Mouse (Mus musculus) layer of hippocampus, adult 11-12 months (tissue): ENCODE measurements at regions not wholly inside any gene's neighbourhood (a gene's known extent, or its start where the extent isn't known, plus 50 kb on each side); places are given as distances from the start of the nearest gene placed in this dataset.
"Not testable (repeated sequence)": the region's sequence is repeated elsewhere in the genome, so short reads cannot be mapped to it uniquely, and the experiment has no call there.

Experiments
- DNase-seq: peaks from one replicate; pipeline ENCODE4 v3.0.0; 2022; ENCODE audit warnings: low spot score

DNA sequence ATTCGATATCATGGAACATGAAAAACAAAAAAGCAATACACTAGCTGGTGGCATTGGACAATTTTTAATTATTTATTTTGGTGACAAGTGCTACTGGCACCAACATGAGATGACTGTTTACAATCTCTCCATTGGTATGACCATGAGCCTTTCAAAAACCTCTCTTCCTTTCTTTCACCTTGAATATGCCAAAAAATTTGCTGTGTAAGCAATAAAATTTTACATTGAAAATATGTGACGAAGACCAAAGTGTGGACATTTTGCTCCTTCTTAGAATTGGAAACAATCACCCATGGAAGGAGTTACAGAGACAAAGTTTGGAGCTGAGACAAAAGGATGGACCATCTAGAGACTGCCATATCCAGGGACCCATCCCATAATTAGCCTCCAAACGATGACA, 83.4 kb upstream of the Gm49339 start:
- not testable (repeated sequence) for DNase-seq

DNA sequence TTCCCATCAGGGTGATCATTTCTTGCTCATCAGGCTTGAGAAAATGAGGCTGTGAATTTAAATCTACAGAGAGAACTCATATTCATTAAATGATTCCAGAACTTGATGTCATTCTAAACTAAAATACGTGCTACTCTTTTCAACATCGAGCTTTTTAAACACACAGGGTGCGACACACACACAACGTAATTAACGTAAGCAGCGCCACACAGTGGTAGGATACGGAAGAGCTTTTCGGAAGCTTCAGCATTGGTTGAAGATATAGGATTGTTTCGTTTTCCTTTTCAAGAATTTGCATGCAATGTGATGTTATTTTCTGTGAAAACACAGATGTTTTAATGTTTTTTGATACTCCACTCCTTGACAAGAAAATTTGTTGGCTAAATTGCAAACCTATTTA, 75.3 kb upstream of the Gm49339 start:
- peak; percentile 69 for DNase-seq

DNA sequence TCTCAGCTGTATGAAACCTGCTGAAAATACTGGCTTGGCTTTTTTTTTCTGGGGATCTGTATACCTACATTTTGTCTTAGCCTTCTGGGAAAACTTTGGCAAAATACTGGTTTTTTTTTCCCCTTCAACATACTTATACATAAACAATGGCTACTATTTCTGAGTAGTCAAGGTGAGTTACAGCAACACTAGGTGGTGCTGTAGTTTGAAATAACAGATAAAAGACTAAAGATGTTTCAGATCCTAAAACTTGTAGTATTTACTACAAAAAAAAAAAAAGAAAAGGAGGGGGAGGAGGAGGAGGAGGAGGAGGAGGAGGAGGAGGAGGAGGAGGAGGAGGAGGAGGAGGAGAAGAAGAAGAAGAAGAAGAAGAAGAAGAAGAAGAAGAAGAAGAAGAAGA, 67.6 kb upstream of the Gm49339 start:
- DNase-seq, result no peak

DNA sequence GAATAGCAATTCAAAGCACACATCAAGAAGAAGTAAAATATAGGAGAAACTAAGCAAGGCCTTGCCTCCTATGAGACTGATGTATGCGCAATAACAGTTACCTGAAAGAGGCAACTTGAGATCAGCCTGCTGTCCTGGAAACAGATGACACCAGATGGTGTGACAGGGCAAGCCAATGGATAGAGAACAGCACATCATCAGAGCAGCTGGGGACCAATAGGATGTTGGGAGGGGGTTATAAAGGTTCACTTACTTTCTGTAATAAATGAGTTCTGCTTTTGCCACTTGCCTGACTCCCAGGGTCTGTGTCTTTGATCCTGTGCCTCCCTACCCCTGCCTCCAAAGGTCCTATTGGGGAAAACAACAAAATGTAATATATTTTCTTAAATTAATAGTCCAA, 65.9 kb upstream of the Gm49339 start:
- DNase-seq, result no peak

DNA sequence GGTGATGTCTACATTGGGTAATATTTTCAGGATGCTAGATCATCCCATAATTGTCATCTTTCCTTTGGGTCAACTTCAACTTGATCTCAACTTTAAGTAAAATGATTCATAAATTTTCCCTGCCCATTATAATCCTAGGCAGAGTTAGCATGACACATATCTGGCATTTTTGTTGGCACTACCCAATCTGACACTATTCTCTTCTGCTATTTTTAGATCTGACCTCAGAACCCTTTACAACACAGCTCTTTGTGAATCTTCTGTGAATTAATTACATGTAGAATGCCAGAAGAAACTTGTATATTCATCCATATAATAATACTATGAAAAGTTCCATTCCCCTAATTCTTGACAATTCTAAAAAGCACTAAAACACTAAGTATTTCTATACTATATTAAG, 63.7 kb upstream of the Gm49339 start:
- no peak for DNase-seq

DNA sequence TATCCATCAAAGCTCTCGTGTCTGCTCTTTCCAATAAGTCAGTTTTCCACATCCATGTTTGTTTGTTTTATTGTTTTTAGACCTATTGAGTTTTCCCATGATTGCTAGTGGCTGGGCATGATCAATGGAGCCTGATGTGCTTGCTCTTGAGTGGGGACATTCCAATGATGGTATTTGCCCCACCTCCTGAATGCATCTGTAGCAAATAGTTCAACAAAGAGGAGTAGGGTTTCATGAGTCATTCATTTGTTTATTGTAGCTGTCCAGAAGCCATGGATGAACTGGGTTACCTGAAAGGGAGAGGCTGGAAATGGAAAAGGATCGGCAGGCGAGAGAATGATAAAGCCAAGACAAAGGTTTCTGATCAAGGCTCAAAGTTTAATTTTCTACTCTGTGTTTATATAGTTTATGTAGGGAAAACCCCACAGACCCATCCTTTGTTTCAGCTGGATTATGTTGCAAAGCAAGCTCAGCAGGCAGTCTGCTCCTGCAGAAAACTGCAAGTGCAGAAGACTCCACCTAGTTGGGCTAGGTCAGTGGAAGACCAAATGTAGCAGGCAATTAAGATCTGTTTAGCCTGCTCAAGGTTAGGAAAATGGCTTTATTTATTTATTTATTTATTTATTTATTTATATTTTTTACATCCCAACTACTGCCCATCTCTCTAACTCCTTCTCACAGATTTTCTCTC, 63.0 kb upstream of the Gm49339 start:
- no peak for DNase-seq

DNA sequence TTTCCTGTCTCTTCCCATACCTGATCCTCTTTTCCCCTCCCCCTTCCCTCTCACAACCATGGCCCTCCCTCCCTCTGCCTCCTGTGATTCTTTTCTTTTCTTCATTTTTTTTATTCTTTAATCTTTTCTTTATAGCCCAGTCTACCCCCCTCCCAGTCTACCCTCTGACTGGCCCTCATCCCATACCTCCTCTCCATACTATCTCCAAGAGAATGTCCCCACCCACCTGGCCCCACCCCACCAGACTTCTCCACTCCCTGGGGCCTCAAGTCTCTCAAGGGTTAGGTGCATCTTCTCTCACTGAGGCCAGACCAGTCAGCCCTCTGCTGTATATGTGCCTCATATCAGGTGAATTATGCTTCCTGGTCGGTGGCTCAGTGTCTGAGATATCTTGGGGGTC, 61.9 kb upstream of the Gm49339 start:
- DNase-seq, result no peak

DNA sequence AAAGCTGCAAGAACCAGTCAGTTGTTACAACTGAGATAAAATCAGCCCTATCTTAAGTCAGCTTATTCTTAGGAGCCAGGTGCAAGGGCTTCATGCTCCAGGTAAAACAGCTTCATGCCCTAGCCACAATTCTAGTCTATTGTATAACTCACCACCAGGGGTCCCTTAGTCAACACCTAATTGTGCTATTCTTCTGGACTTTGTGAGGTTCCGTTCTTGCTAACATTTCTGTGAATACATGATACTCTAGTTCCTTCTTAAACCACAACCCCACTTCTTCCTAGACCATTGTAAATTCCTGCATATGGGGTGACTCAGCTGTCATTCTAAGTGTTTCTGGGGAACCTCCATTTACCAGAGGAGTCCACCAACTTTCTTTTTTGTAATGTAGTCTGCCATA, 57.9 kb upstream of the Gm49339 start:
- DNase-seq, result no peak
